Mouse (Mus musculus) skeletal muscle tissue, postnatal 0 days (tissue): Measurements from ENCODE around the gene Rflnb. TPM values are rescaled to one million over a fixed set of nuclear protein-coding genes. Genes with fewer than 3 reads are reported as not detected.

Experiments used
- polyA plus RNA-seq: library from polyadenylated mRNA; unstranded; fragments of >200 nt; fragmentation: Nextera tagmentation; extraction: Ambion mirVana; gene quantifications from 2 replicates; pipeline ENCODE4 v1.2.1, GENCODE M21; 2015

The Rflnb gene
- polyA plus RNA-seq = 24.3 and 31.9 TPM in 2 replicates

GRCm38 (mm10) chr11:76027139-76028071 is at the start of gene Rflnb:
Rflnb (minus strand) TSS chr11:76027782.

GRCm38 (mm10) chr11:75999440-76000155 is 28.0 kb downstream of the Rflnb start, which contains the start of gene 1700016K19Rik:
1700016K19Rik (plus strand) TSS chr11:75999912.

Other genes starting within 250 kb of the Rflnb start
- 0.07 and 0.08 TPM in 2 replicates for gene Doc2b, start 231.7 kb downstream of the Rflnb start, polyA plus RNA-seq
- gene Rph3al, start 89.4 kb downstream of the Rflnb start, polyA plus RNA-seq = 4.1 and 5.5 TPM in 2 replicates
- gene 1700016K19Rik, start 27.9 kb downstream of the Rflnb start, polyA plus RNA-seq = not detected in 2 replicates
- gene Vps53, start 151.9 kb upstream of the Rflnb start, polyA plus RNA-seq = 22.4 and 22.7 TPM in 2 replicates
- gene Fam57a, start 151.9 kb upstream of the Rflnb start, polyA plus RNA-seq = 8.9 and 14.6 TPM in 2 replicates
- 0.27 and 0.57 TPM in 2 replicates for gene Dbil5, start 189.8 kb upstream of the Rflnb start, polyA plus RNA-seq
- 4.5 and 7.6 TPM in 2 replicates for gene Gemin4, start 189.9 kb upstream of the Rflnb start, polyA plus RNA-seq
- 30.7 and 32.4 TPM in 2 replicates for gene Mrm3, start 215.9 kb upstream of the Rflnb start, polyA plus RNA-seq
- gene Glod4, start 215.9 kb upstream of the Rflnb start, polyA plus RNA-seq = 63.2 and 75.6 TPM in 2 replicates